Mouse (Mus musculus): ENCODE results near the gene Cd5. TPM values are rescaled to one million over a fixed set of nuclear protein-coding genes. Genes with fewer than 3 reads are reported as not detected.
A peak's percentile ranks its signal among the peaks of the same experiment; 100 is the strongest.

Cd5 gene
- polyA plus RNA-seq, 1 experiment from 2014 or later: 0.34 TPM

- WGBS: 78% methylated on average over 6 of the region's 6 CpGs
- Histone ChIP-seq H3K9me3 (replicated peaks) (no peaks in the 10 kb centered on the region), H3K9ac (no peak overlapping the region), H3K36me3 (peaks cover 69% of the 10 kb centered on the region), H3K4me1 (peaks cover 9% of the 10 kb centered on the region), H3K27ac (peak overlapping the region; percentile 37; the same call in 1 of the 2 replicates), H3K27me3 (no peaks in the 10 kb centered on the region), H3K4me2 (no peak overlapping the region), H3K4me3 (replicated peaks) (no peak overlapping the region)
- ATAC-seq (replicated peaks; ENCODE audit: low FRiP score): no peak
Measured at GRCm38 (mm10) chr19:10708900-10709299, 29.9 kb downstream of the Cd5 start.

- Histone ChIP-seq H3K9me3 (replicated peaks) (no peaks in the 10 kb centered on the region), H3K4me3 (replicated peaks) (no peak overlapping the region), H3K4me2 (no peak overlapping the region), H3K27me3 (no peaks in the 10 kb centered on the region), H3K36me3 (peaks cover 59% of the 10 kb centered on the region), H3K4me1 (peaks cover 9% of the 10 kb centered on the region), H3K27ac (no peak overlapping the region), H3K9ac (no peak overlapping the region)
- ATAC-seq (replicated peaks; ENCODE audit: low FRiP score): no peak
- WGBS: 88% methylated on average over 1 of the region's 1 CpGs
Measured at GRCm38 (mm10) chr19:10707881-10708280, 30.9 kb downstream of the Cd5 start.

- Histone ChIP-seq H3K4me3 (replicated peaks) (no peak overlapping the region), H3K4me1 (peaks cover 9% of the 10 kb centered on the region), H3K27me3 (no peaks in the 10 kb centered on the region), H3K9me3 (replicated peaks) (no peaks in the 10 kb centered on the region), H3K9ac (no peak overlapping the region), H3K4me2 (no peak overlapping the region), H3K36me3 (peaks cover 53% of the 10 kb centered on the region), H3K27ac (no peak overlapping the region)
- 75% methylated on average over 13 of the region's 13 CpGs for WGBS
- ATAC-seq (replicated peaks; ENCODE audit: low FRiP score): no peak
Measured at GRCm38 (mm10) chr19:10707087-10707875, 31.5 kb downstream of the Cd5 start.

- Histone ChIP-seq H3K4me2 (no peak overlapping the region), H3K9me3 (replicated peaks) (no peaks in the 10 kb centered on the region), H3K4me3 (replicated peaks) (no peak overlapping the region), H3K27ac (no peak overlapping the region), H3K9ac (no peak overlapping the region), H3K27me3 (no peaks in the 10 kb centered on the region), H3K36me3 (peaks cover 27% of the 10 kb centered on the region), H3K4me1 (peaks cover 34% of the 10 kb centered on the region)
- no peak for ATAC-seq (replicated peaks; ENCODE audit: low FRiP score)
- WGBS: 88% methylated on average over 8 of the region's 8 CpGs
Measured at GRCm38 (mm10) chr19:10703470-10703869, 35.3 kb downstream of the Cd5 start.

GRCm38 (mm10) chr19:10702125-10702524, 36.7 kb downstream of the Cd5 start:
- Histone ChIP-seq H3K4me2 (no peak overlapping the region), H3K4me3 (replicated peaks) (no peak overlapping the region), H3K27ac (no peak overlapping the region), H3K4me1 (peaks cover 47% of the 10 kb centered on the region), H3K36me3 (peaks cover 13% of the 10 kb centered on the region), H3K9ac (no peak overlapping the region), H3K9me3 (replicated peaks) (no peaks in the 10 kb centered on the region), H3K27me3 (no peaks in the 10 kb centered on the region)
- no peak for ATAC-seq (replicated peaks; ENCODE audit: low FRiP score)
- WGBS: 66% methylated on average over 8 of the region's 8 CpGs

GRCm38 (mm10) chr19:10701013-10701726, 37.6 kb downstream of the Cd5 start:
- 67% methylated on average over 6 of the region's 6 CpGs for WGBS

GRCm38 (mm10) chr19:10699851-10700250, 39.0 kb downstream of the Cd5 start:
- H3K4me2 ChIP-seq: no peak overlapping the region
- no peak for ATAC-seq (replicated peaks; ENCODE audit: low FRiP score)
- no peaks in the 10 kb centered on the region for H3K27me3 ChIP-seq
- H3K9me3 ChIP-seq (replicated peaks): no peaks in the 10 kb centered on the region
- no peak overlapping the region for H3K4me3 ChIP-seq (replicated peaks)
- 69% methylated on average over 9 of the region's 9 CpGs for WGBS
- H3K9ac ChIP-seq: no peak overlapping the region
- H3K27ac ChIP-seq: 0 out of 2 replicates have a peak overlapping the region, but pooled peaks have one; percentile 29
- peaks cover 64% of the 10 kb centered on the region for H3K4me1 ChIP-seq
- H3K36me3 ChIP-seq: no peaks in the 10 kb centered on the region

More at GRCm38 (mm10) chr19:10701013-10701726, 37.6 kb downstream of the Cd5 start:
- Histone ChIP-seq H3K9me3 (replicated peaks) (no peaks in the 10 kb centered on the region), H3K4me1 (peaks cover 53% of the 10 kb centered on the region), H3K27ac (no peak overlapping the region), H3K36me3 (peaks cover 4% of the 10 kb centered on the region; the same call in 1 of the 2 replicates), H3K27me3 (no peaks in the 10 kb centered on the region), H3K9ac (no peak overlapping the region), H3K4me3 (replicated peaks) (no peak overlapping the region), H3K4me2 (no peak overlapping the region)
- ATAC-seq (replicated peaks; ENCODE audit: low FRiP score): no peak

GRCm38 (mm10) chr19:10698131-10698991, 40.4 kb downstream of the Cd5 start:
- ATAC-seq (replicated peaks; ENCODE audit: low FRiP score): 0 out of 2 replicates have a peak, but pooled peaks have one; percentile 41
- H3K9me3 ChIP-seq (replicated peaks): no peaks in the 10 kb centered on the region
- WGBS: 71% methylated on average over 9 of the region's 9 CpGs
- H3K4me1 ChIP-seq: peaks cover 64% of the 10 kb centered on the region
- H3K27ac ChIP-seq: peak overlapping the region; percentile 69
- 0 out of 2 replicates have a peak, but pooled peaks cover under 1% of the 10 kb centered on the region for H3K36me3 ChIP-seq
- no peak overlapping the region for H3K9ac ChIP-seq
- H3K4me3 ChIP-seq (replicated peaks): no peak overlapping the region
- H3K4me2 ChIP-seq: no peak overlapping the region
- H3K27me3 ChIP-seq: no peaks in the 10 kb centered on the region

GRCm38 (mm10) chr19:10695801-10696200, 43.0 kb downstream of the Cd5 start:
- Histone ChIP-seq H3K9ac (no peak overlapping the region), H3K4me2 (0 out of 2 replicates have a peak overlapping the region, but pooled peaks have one; percentile 2), H3K4me1 (peaks cover 53% of the 10 kb centered on the region), H3K27me3 (no peaks in the 10 kb centered on the region), H3K4me3 (replicated peaks) (no peak overlapping the region), H3K36me3 (0 out of 2 replicates have a peak, but pooled peaks cover 3% of the 10 kb centered on the region), H3K27ac (peak overlapping the region; percentile 70), H3K9me3 (replicated peaks) (no peaks in the 10 kb centered on the region)
- ATAC-seq (replicated peaks; ENCODE audit: low FRiP score): no peak
- WGBS: 30% methylated on average over 7 of the region's 7 CpGs

GRCm38 (mm10) chr19:10693926-10694682, 44.7 kb downstream of the Cd5 start:
- Histone ChIP-seq H3K9me3 (replicated peaks) (no peaks in the 10 kb centered on the region), H3K36me3 (0 out of 2 replicates have a peak, but pooled peaks cover 3% of the 10 kb centered on the region), H3K4me1 (peaks cover 56% of the 10 kb centered on the region), H3K27ac (no peak overlapping the region), H3K9ac (no peak overlapping the region), H3K27me3 (no peaks in the 10 kb centered on the region), H3K4me2 (no peak overlapping the region), H3K4me3 (replicated peaks) (no peak overlapping the region)
- WGBS: 80% methylated on average over 10 of the region's 10 CpGs
- ATAC-seq (replicated peaks; ENCODE audit: low FRiP score): no peak

- Histone ChIP-seq H3K27ac (no peak overlapping the region), H3K36me3 (0 out of 2 replicates have a peak, but pooled peaks cover 3% of the 10 kb centered on the region), H3K9me3 (replicated peaks) (no peaks in the 10 kb centered on the region), H3K4me3 (replicated peaks) (no peak overlapping the region), H3K4me2 (no peak overlapping the region), H3K27me3 (no peaks in the 10 kb centered on the region), H3K9ac (no peak overlapping the region), H3K4me1 (peaks cover 47% of the 10 kb centered on the region)
- ATAC-seq (replicated peaks; ENCODE audit: low FRiP score): no peak
- 93% methylated on average over 4 of the region's 4 CpGs for WGBS
Measured at GRCm38 (mm10) chr19:10692361-10692760, 46.4 kb downstream of the Cd5 start.
